Mouse (Mus musculus): ENCODE results near the gene Arid3b. TPM values are rescaled to one million over a fixed set of nuclear protein-coding genes. Genes with fewer than 3 reads are reported as not detected.

Arid3b gene
- polyA plus RNA-seq, 2 experiments, result 7.8 to 8.5 TPM

- Histone ChIP-seq H3K9me3 (ENCODE audit: control insufficient read depth, low read length) (no peaks in the 10 kb centered on the region), H3K9ac (replicated peaks) (no peak overlapping the region), H3K36me3 (replicated peaks; ENCODE audit: control insufficient read depth, insufficient read depth, low read depth) (peaks cover 3% of the 10 kb centered on the region; the same call in 1 of the 2 replicates), H3K27ac (no peak overlapping the region), H3K4me3 (ENCODE audit: insufficient read depth in 1 of 2, low read depth in 2 of 2, low read length in 2 of 2) (no peak overlapping the region), H3K4me2 (ENCODE audit: low read depth) (no peak overlapping the region), H3K4me1 (replicated peaks; ENCODE audit: control insufficient read depth in 2 of 2, insufficient read depth in 2 of 2, low read length in 1 of 2) (peaks cover 33 to 36% of the 10 kb centered on the region in 2 experiments), H3K27me3 (ENCODE audit: control insufficient read depth, insufficient read depth, low read length) (no peaks in the 10 kb centered on the region)
- DNase-seq (ENCODE audit: low read depth in 3 of 3, low spot score in 3 of 3), result no peak
- 74% methylated on average over 9 of the region's 9 CpGs for WGBS (ENCODE audit: insufficient replicate concordance)
- ATAC-seq (ENCODE audit: insufficient read depth), result no peak
- TF ChIP-seq CTCF (IDR thresholded peaks at IDR 0.05; ENCODE audit: low read depth), result no peak
These were observed 2.7 kb downstream of the Arid3b start for GRCm38 (mm10) chr9:57833762-57834471.

- Histone ChIP-seq H3K4me1 (replicated peaks; ENCODE audit: control insufficient read depth in 2 of 2, insufficient read depth in 2 of 2, low read length in 1 of 2) (peaks cover 27 to 29% of the 10 kb centered on the region in 2 experiments), H3K4me2 (ENCODE audit: low read depth) (peak overlapping the region; percentile 64), H3K36me3 (replicated peaks; ENCODE audit: control insufficient read depth, insufficient read depth, low read depth) (peaks cover 3% of the 10 kb centered on the region; the same call in 1 of the 2 replicates), H3K27me3 (ENCODE audit: control insufficient read depth, insufficient read depth, low read length) (no peaks in the 10 kb centered on the region), H3K4me3 (ENCODE audit: insufficient read depth in 1 of 2, low read depth in 2 of 2, low read length in 2 of 2) (peak overlapping the region; percentile 25 to 40), H3K9me3 (ENCODE audit: control insufficient read depth, low read length) (no peaks in the 10 kb centered on the region), H3K9ac (replicated peaks) (peak overlapping the region; percentile 45), H3K27ac (peak overlapping the region; percentile 55)
- DNase-seq (ENCODE audit: low read depth in 3 of 3, low spot score in 3 of 3), result peak; percentile 71 to 83 (median 75)
- peak; percentile 91 for ATAC-seq (ENCODE audit: insufficient read depth)
- WGBS (ENCODE audit: insufficient replicate concordance), result 20% methylated on average over 24 of the region's 24 CpGs
- TF ChIP-seq CTCF (IDR thresholded peaks at IDR 0.05; ENCODE audit: low read depth), result peak; percentile 44
- no peak for TF ChIP-seq EP300 (IDR thresholded peaks at IDR 0.05; ENCODE audit: low read depth)
These were observed 5.1 kb downstream of the Arid3b start for GRCm38 (mm10) chr9:57831267-57832082.

GRCm38 (mm10) chr9:57829812-57830557 is 6.6 kb downstream of the Arid3b start:
- Histone ChIP-seq H3K27ac (no peak overlapping the region), H3K36me3 (replicated peaks; ENCODE audit: control insufficient read depth, insufficient read depth, low read depth) (peaks cover 3% of the 10 kb centered on the region; the same call in 1 of the 2 replicates), H3K4me1 (replicated peaks; ENCODE audit: control insufficient read depth in 2 of 2, insufficient read depth in 2 of 2, low read length in 1 of 2) (peaks cover 19 to 24% of the 10 kb centered on the region in 2 experiments), H3K4me3 (ENCODE audit: insufficient read depth in 1 of 2, low read depth in 2 of 2, low read length in 2 of 2) (no peak overlapping the region), H3K9me3 (ENCODE audit: control insufficient read depth, low read length) (no peaks in the 10 kb centered on the region), H3K4me2 (ENCODE audit: low read depth) (no peak overlapping the region), H3K9ac (replicated peaks) (no peak overlapping the region), H3K27me3 (ENCODE audit: control insufficient read depth, insufficient read depth, low read length) (no peaks in the 10 kb centered on the region)
- TF ChIP-seq CTCF (IDR thresholded peaks at IDR 0.05; ENCODE audit: low read depth) (no peak), EP300 (IDR thresholded peaks at IDR 0.05; ENCODE audit: low read depth) (no peak)
- WGBS (ENCODE audit: insufficient replicate concordance), result 77% methylated on average over 6 of the region's 6 CpGs
- DNase-seq (ENCODE audit: low read depth in 3 of 3, low spot score in 3 of 3) (no peak), ATAC-seq (ENCODE audit: insufficient read depth) (no peak)

- WGBS (ENCODE audit: insufficient replicate concordance), result 79% methylated on average over 1 of the region's 1 CpGs
- no peak for DNase-seq (ENCODE audit: low read depth in 3 of 3, low spot score in 3 of 3)
- Histone ChIP-seq H3K4me2 (ENCODE audit: low read depth) (peak overlapping the region; percentile 43; the same call in 1 of the 2 replicates), H3K4me3 (ENCODE audit: insufficient read depth in 1 of 2, low read depth in 2 of 2, low read length in 2 of 2) (no peak overlapping the region), H3K27ac (no peak overlapping the region), H3K27me3 (ENCODE audit: control insufficient read depth, insufficient read depth, low read length) (no peaks in the 10 kb centered on the region), H3K36me3 (replicated peaks; ENCODE audit: control insufficient read depth, insufficient read depth, low read depth) (no peaks in the 10 kb centered on the region; the same call in 1 of the 2 replicates), H3K4me1 (replicated peaks; ENCODE audit: control insufficient read depth in 2 of 2, insufficient read depth in 2 of 2, low read length in 1 of 2) (peaks cover 7 to 19% of the 10 kb centered on the region in 2 experiments), H3K9me3 (ENCODE audit: control insufficient read depth, low read length) (no peaks in the 10 kb centered on the region), H3K9ac (replicated peaks) (no peak overlapping the region)
- no peak for TF ChIP-seq CTCF (IDR thresholded peaks at IDR 0.05; ENCODE audit: low read depth)
- no peak for TF ChIP-seq EP300 (IDR thresholded peaks at IDR 0.05; ENCODE audit: low read depth)
- ATAC-seq (ENCODE audit: insufficient read depth), result no peak
These were observed 13.2 kb downstream of the Arid3b start for GRCm38 (mm10) chr9:57823397-57823796.

All from liver, embryonic 14.5 days (tissue).